Mouse (Mus musculus) E14TG2a.4 (cell line): ENCODE measurements around the gene Gm5286.
"Not testable (repeated sequence)": the region's sequence is repeated elsewhere in the genome, so short reads cannot be mapped to it uniquely, and the experiment has no call there.

Source experiments
- H3K27me3 ChIP-seq: 2 replicates; pipeline ENCODE4 v1.6.1; 2014; ENCODE audit warnings: low read length, control low read depth; ENCODE audit not compliant: insufficient read depth
- H3K36me3 ChIP-seq: 2 replicates; pipeline ENCODE4 v1.6.1; 2014; ENCODE audit warnings: low read length, control low read depth; ENCODE audit not compliant: insufficient read depth
- H3K4me1 ChIP-seq: replicated peaks from 2 replicates; pipeline ENCODE4 v1.6.1; 2014; ENCODE audit warnings: low read depth, low read length, control low read depth
- H3K4me3 ChIP-seq: replicated peaks from 2 replicates; pipeline ENCODE4 v1.5.1; 2014; ENCODE audit warnings: mild to moderate bottlenecking, low read length
- H3K9me3 ChIP-seq: 2 replicates; pipeline ENCODE4 v1.6.1; 2014; ENCODE audit warnings: low read length, control low read depth

Gene Gm5286

GRCm38 (mm10) chr3:94196414-94196813, at the start of gene Gm5286:
TSS of gene Gm5286 (plus strand) at chr3:94196714.
- H3K9me3 ChIP-seq, H3K36me3 ChIP-seq, H3K4me1 ChIP-seq, H3K4me3 ChIP-seq, H3K27me3 ChIP-seq: not testable (repeated sequence)

- H3K4me3 ChIP-seq, H3K36me3 ChIP-seq, H3K27me3 ChIP-seq, H3K4me1 ChIP-seq: not testable (repeated sequence)
- H3K9me3 ChIP-seq = peaks cover 29% of the 10 kb centered on the region
Measured at GRCm38 (mm10) chr3:94167351-94167750, 29.2 kb upstream of the Gm5286 start.

GRCm38 (mm10) chr3:94178093-94178492, 18.4 kb upstream of the Gm5286 start, which contains the start of gene Gm10696:
TSS of gene Gm10696 (minus strand) at chr3:94178193.
- H3K4me1 ChIP-seq, H3K9me3 ChIP-seq: not testable (repeated sequence)

More at GRCm38 (mm10) chr3:94178093-94178492, 18.4 kb upstream of the Gm5286 start, which contains the start of gene Gm10696:
- not testable (repeated sequence) for H3K4me3 ChIP-seq, H3K36me3 ChIP-seq, H3K27me3 ChIP-seq
